Mouse (Mus musculus): ENCODE measurements around the gene Mrpl30. TPM values are rescaled to one million over a fixed set of nuclear protein-coding genes. Genes with fewer than 3 reads are reported as not detected.

Gene Mrpl30
- 100 to 1,000 TPM; 418 to 431 TPM for total RNA-seq (2021)
- long read RNA-seq, experiment 1, transcript Mrpl30-201 (6 exons, 969 nt) = major isoform, 215 of 1,674 reads
- long read RNA-seq, experiment 1, transcript Mrpl30-206 (5 exons, 501 nt) = minor isoform, 9 of 1,674 reads
- long read RNA-seq, experiment 1, transcript Mrpl30-205 (5 exons, 662 nt) = minor isoform, 17 of 1,674 reads
- long read RNA-seq, experiment 1, partial matches to known transcripts = 1,424 of 1,674 reads
- long read RNA-seq, experiment 1, other reads (novel, unspliced or antisense) = 1 of 1,674 reads
- long read RNA-seq, experiment 2, transcript Mrpl30-201 (6 exons, 969 nt) = major isoform, 152 of 1,444 reads
- long read RNA-seq, experiment 2, transcript Mrpl30-206 (5 exons, 501 nt) = minor isoform, 5 of 1,444 reads
- long read RNA-seq, experiment 2, transcript Mrpl30-205 (5 exons, 662 nt) = minor isoform, 19 of 1,444 reads
- long read RNA-seq, experiment 2, partial matches to known transcripts = 0 of 1,444 reads
- long read RNA-seq, experiment 2, other reads (novel, unspliced or antisense) = 1,263 of 1,444 reads

DNA sequence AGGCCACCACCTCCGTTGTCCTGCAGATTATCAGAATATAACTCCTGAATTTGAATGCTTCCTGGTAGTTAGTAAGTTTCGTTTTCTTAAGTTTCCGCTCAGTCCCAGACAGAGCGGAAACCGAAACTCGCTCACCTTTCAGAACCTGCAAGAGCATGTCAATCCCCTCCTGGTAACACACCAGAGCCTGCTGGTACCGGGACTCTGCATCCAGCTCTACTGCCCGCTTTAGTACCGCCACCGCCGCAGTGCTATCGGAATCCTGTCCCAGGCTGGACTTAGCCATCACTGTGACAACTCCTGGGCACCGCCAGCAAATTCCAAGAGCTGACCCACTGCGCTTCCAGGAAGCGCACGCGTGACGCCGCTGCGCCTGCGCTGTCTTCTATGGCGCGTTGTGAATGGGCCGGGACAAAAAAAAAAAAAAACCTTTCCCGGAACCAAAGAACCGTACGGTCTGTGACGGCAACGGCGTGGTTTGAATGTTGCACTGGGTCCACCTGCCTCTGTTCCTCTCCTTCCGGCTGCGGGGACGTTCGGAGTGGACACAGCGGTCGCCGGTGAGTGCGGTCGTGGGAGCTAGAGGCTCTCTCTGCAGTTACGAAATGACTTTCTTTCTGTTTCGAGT is at the start of gene Mrpl30, which contains the start of gene Mitd1:
Gene Mrpl30, plus strand, starts transcription at position 453 of the 628 bp plus-strand sequence.
Gene Mitd1, minus strand, starts transcription at position 387 of the 628 bp plus-strand sequence.
- peak; percentile 93 to 95 for DNase-seq

DNA sequence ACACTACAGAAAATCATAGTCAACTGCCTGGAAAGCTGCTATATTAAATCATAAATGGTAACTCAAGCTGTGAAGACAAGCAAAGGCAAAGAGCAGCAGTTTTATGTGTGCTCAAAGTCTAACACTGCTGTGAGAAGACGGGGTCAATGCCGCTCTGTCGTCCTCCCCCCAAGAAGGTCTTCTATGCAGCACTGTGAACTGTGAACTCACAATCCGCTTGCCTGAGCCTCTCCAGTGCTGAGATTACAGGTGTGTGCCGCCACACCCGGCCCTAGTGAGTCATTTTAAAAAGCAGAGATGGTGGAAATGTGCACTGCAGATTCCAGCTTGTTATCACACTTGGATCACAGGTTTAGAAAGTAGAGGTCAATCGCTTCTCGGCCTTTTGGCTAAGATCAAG is 43.4 kb upstream of the Mrpl30 start:
- no peak for DNase-seq

DNA sequence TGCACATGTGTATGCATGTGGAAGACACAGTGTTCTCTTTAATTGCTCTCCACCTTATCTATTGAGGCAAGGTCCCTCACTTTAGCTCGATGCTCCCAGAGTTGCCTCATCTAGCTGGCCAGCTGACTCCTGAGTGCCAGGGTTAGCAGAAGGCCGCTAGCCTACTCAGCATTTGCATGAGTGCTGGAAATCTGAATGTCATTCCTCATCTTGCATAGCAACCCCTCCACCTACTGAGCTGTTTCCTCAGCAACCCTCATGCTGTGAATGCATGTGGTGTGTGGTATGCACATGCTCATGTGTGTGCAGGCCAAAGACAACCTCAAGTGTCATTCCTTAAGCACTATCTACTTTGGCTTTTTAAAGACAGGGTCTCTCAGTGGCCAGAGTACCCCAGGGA is 39.6 kb upstream of the Mrpl30 start:
- no peak for DNase-seq

DNA sequence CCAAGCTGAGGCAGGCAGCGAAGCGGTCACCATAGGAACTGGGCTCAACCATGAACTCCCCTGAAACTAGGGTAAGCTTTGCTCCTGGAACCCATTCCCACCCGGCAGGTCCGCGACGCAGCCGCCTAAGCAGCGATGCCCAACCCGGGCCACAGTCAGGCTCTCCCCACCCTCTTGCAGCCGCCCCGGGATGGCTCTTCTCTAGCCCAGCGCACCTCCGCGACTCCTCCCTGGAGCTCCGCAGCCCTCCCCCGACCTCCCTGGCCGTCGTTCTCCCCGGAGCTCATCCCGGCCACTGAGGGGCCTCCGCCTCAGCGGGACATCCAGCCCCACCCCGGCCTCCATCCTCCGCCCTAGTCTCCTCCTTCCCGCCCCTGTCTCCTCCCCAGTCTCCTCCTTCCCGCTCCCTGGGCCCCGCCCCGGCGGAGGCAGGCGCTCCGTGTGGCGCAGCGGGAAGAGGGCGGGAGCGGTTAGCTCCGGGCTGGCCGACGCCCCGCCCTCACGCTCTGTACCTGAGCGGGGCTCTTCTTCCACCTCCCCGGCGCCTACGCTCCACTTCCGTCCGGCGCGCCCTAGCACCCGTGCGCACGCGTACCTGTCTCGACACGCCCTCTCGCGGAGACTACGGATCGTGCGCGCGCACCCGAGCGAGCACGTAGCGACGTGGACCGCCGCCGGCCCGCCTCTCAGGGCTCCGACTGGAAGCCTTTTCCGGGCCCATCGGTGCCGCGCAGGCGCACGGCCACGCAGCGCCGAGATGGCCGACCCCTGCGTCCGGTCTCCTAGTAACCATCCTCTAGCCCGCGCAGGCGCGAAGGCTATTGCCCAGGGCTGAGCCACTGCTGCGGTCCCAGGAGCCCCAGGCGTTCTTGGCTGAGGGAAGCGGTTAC is 25.5 kb upstream of the Mrpl30 start:
- peak; percentile 98 to 100 for DNase-seq

DNA sequence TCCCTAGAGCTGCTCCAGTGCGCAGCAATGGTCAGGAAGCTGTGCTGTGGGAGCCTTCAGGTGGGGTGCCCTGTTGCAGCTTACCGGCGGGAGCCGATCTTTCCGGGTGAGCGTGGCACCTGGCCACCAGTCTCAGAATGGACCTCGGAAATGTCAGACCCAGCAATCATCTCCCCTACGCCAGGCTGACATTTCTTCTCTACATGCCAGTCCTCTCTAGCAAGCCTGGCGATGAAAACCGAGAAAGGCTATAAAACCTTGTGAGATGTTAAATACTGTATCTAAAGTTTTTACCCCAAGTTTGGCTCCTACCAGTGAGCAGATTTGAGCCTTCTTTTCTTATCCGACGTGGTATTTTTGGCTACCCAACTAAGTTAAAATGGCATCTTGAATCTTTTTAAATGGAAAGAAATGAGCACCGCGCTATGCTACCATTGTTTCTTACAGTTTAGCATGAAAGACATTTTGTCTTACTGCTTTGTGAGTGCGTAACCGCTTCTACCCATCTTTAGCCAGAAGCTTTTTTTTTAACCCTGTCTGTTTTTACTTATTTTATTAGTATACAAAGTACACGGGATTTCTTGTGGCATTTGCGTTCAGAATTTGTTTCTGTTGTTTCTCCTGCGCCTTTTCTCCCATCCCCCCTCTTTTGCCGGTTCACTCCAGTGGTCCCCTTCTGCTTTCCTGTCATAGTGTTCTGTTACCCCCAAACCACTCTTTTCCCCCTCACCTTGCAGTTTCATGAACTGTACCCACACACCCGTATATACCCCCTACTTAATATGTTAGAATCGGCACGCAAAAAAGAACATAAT is 24.7 kb upstream of the Mrpl30 start:
- no peak for DNase-seq

DNA sequence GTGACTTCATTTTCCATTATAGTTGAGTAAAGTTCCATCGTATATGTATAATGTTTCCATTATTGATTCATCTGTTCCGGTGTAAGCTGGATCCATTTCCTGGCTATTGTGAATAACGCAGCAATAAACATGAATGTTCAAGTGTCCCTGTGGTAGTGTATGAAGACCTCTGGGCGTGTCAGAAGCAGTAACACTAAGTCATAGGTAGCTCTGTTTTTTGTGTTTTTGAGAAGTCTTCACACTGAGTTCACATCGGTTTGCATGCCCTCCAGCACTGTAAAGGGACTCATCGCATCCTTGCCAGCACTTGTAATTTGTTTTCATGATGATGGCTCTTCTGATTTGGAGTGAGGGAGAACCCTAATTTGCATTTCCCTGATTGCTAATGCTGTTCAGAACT is 24.0 kb upstream of the Mrpl30 start, which contains the start of gene Tsga10:
Gene Tsga10, minus strand, starts transcription at position 144 of the 400 bp plus-strand sequence.
- no peak for DNase-seq

DNA sequence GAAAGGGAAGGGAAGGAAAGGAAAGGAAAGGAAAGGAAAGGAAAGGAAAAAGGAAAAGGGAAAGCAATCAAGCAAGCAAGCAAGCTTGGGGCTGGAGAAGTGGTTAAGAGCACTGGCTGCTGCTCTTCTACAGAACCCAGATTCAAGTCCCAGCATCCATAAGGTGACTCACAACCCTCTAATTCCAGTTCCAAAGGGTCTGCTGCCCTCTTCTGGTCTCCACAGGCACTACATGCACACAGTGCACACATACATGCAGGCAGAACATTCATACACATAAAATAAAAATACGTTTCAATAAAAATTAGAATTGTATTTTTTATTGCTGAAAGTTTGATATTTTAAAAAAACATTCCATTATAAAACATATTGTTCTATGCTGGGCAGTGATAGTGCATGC is 23.2 kb upstream of the Mrpl30 start:
- DNase-seq = peak in 1 of 2 experiments; percentile 33

DNA sequence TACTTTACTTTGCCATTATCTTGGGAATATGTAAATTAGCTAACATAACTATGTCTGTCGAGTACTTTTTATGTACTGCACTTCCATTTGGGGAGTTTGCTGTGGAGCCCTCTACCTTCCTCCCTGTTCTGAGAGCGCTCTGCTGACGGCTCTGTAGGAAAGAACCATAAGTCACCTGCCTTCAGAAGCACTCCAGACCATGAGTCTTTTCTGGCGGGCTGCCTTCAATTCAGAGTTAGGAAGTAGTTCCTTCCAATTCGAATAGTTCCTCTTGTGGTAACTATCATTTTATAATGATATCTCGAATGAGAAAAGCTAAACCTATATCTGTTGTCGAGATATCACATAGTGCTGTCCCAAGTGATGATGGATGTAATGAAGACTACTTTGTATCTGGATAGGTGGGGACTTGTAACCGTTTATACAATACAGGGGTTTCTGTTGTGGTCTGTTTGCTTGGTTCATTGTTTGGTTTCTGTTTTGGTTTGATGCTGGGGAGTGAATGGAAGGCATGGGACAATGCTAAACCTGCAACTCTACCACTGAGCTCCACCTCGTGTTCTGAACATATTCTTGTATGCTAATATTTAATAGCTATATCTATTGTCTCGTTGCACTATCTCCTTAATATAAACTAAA is 22.5 kb upstream of the Mrpl30 start:
- no peak for DNase-seq

DNA sequence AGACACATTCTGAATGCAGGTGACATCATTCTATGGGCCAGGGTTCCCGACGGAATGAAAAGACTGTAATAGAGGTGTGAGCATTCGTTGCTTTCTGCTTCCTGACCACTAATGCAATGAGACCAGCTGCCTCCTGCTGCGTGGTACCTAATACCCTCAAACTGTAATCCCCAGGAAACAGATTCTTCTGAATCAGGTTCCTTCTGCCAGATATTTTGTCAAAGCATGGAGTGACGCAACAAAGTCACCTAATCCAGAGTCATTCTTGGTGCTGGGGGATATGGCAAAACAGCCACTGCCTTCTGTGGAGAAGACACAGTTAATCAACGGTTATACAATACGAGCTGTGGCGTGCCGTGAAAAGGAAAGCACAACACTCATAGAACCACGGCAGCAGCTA is 21.6 kb upstream of the Mrpl30 start:
- DNase-seq = no peak

DNA sequence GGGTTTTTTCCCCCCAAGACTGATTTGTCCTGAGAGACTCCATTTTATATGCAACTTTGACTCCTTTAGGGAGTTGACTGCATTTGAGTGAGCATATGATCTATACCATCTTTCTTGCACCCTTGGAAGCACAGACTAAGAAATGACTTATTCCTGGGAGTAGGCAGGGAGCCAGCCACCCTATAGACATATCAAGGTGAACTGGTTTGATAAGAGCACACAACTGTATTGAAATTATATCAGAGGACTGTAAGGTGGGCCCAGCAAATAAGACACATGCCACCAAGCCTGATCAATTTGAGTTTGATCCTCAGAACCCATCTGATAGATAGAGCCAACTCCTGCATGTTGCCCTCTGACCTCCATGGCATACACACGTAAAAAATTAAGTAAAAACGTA is 20.9 kb upstream of the Mrpl30 start:
- no peak for DNase-seq

DNA sequence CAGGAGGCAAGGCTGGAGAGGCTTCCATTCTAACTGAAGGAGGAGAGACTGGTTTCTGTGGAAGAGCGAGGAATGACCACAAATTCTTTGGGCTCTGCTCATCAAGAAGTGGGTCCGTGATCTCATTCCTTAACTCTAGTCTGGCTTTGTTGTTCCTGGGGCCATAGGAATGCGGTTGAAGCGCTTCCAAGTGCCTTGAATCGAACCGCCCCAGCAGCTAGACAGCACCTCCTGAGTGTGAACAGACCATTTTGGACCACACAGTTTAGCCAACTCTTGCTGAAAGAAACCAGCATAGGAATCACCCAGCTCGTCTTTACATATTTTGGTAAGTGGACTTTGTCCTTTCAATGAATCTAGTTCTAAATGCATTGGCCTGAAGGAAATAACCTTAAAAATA is 18.6 kb upstream of the Mrpl30 start, which contains the start of gene Lipt1:
Gene Lipt1, plus strand, starts transcription at position 35 of the 400 bp plus-strand sequence.
- DNase-seq = no peak

DNA sequence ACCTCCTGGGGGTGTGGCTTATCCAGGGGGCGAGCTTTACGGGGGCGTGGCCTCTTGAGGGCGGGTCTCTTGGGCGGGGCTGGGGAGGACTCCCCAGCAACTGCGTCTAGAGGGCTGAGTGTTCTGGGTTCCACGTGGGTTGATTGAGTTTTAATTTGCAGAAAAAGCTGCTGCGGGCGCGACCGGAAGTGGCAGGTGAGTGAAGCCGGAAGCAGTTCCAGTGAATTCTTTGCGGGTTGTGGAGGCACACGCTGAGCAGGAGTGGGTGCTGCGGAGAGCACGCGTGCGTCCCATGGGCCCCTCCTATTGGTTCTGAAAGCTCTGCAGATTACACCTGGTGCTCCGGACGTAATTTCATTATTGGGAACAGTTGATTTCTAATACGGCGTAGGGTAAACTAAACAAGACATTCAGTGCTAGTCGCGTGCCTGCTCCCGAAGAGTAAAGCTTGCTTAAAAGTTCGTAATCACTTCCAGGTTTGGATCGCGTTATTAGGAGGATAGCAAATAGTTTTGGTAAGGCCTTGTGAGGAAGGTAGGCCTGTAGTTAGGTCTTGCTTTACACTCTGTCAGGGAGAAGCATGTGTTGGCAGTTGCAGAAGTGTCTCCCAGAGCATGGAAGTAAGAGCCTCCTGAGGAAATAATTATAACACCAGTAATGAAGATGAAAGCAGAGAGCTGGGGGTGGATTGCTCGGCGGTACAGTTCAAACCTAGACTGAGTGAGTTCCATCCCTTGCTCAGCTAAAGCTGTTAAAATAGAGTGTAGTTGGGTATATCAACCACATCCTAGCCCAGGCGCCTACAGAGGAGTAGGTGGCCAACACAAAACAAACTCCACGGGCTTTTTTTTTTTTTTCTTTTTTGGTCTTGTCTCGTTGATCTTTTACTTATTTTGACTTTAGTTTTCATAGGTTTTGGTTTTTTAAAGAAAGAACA is 17.9 kb upstream of the Mrpl30 start:
- peak; percentile 82 to 89 for DNase-seq

DNA sequence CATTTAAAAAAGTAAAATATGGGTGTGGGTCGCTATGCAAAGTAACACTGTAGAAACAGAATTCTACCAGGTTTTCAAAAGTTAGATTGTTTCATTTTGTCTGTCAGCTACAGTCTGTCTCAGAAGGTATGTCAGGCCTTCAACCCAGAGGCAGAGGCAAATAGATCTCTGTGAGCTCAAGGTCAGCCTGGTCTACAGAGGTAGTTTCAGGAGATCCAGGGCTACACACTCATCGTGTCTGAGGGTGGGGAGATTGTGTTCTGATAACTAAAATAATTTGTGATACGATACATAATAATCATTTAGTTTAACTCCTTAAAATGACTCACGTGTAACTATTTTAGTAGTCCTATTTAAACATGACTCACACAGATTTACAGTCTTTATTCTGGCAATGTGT is 17.1 kb upstream of the Mrpl30 start:
- no peak for DNase-seq

DNA sequence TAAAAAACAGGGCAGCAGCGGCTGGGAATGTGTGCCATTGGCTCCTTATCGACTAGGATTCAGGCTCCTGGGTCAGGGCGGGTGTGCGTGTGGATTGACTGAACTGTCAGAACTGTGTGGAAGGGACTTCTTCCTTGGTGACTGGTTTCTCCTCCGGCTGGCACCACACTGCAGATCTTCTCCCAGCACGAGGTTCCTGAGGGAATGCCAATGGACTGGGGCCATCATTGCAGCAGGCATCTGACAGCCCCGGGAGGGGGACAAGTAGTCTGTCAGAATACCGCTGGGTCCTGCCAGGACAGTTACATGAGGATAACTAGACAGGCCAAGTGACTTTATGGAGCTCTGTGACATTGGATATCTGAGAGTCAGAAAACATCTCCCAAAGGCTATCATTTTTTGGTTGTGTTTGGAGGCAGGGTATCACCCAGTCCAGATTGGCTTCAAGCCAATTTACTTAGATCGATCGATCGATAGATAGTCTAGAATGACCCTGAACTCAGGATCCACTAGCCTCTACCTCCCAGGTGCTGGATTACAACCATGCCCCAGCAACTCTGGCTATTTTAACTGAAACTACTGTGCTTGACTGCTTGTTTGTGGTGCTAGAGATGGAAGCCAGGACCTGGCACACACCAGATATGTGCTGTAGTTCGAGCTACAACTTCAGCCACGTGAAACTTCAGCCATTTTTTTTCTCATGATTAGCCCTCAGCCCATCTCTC is 12.4 kb upstream of the Mrpl30 start:
- DNase-seq = peak in 1 of 2 experiments; percentile 41

DNA sequence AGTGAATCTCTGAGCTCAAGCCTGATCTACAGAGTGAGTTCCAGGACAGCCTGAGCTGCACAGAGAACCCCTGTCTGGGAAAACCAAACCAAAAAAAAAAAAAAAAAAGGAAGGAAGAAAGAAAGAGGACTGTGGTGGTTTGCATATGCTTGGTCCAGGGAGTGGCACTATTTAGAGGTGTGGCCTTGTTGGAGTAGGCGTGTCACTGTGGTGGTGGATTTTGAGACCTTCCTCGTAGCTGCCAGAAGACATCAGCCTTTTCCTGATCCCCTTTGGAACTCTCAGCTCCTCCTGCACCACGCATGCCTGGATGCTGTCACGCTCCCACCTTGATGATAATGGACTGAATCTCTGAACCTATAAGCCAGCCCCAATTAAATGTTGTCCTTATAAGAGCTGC is 6.9 kb upstream of the Mrpl30 start:
- no peak for DNase-seq

DNA sequence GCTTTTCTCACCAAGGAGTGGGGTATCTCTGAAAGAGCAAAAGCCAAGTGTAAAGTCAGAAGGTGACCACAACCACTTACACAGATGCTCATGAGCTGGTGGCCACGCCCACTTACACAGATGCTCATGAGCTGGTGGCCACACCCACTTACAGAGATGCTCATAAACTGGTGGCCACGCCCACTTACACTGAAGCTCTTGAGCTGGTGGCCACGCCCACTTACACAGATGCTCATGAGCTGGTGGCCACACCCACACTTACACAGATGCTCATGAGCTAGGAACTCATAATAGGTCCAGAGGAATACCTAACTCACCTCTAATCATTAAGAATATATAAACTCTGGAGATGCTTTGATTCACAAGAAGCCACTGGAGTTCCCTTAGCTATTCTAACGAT is 5.8 kb upstream of the Mrpl30 start:
- no peak for DNase-seq

DNA sequence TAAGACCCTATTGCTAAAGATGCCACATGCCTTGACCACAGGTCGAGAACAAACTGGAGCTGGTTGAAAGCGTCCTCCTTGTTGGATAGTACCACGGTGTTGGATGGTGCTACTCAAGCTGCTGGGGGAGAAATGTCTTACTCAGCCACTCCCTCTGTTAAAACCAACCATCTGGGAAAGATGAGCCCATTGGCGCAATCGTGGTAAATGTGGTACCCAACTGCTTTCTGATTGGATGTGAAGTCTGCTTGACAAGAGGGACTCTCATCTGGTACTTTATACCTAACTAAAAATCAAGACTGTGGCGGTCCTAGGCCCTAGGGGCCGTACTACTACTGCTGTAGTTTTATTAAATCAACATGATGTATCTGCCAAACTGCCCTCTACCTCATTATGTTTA is 1.1 kb upstream of the Mrpl30 start:
- no peak for DNase-seq

DNA sequence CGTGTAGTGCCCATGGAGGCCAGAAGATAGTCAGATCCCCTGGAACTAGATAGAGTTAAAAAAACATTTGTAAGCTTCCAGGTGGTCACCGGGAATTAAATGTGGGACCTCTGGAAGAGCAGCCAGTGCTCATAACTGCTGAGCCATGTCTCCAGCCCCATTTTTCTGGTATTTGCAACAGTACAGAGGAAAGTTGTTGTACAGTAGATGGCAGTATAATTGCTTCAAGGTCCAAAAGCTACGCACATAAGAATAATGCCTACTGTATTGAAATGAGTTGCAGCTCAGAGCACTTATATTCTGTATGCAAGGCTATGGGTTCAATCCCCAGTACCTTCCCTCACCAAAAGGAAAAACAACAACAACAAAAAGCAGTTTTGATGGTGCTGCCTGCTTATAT is 1.1 kb downstream of the Mrpl30 start:
- no peak for DNase-seq

DNA sequence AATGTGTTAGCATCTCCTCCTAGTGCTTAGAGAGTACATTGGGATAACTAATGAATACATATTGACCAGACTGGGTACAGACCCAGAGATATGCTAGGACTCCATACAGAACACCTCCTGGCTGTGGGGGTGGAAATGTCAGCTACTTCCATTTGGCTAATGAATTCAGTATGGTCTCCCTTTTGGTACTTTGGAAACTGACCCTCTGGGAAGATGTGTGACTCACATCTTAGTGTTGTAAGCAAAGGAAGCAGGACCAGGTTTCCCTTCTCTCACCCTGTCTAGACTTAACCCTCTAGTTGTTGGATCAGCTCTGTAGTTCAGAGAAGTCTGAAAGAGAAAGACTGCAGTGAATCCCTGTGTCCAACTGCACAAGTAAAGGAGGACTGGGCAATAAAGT is 4.3 kb downstream of the Mrpl30 start:
- no peak for DNase-seq
